Mouse (Mus musculus) v-Abl transformed pro-B cells (cell line): ENCODE measurements around the gene Arpc5l.

Experiments used
- in situ Hi-C, 2 experiments: fragments of 400-800 bp; cut with MboI; formaldehyde crosslinking; loops; one replicate each; pipeline ENCODE4 v1.15.1; 2025; ENCODE audit not compliant: unreplicated experiment in 2 of 2

The Arpc5l gene

DNA sequence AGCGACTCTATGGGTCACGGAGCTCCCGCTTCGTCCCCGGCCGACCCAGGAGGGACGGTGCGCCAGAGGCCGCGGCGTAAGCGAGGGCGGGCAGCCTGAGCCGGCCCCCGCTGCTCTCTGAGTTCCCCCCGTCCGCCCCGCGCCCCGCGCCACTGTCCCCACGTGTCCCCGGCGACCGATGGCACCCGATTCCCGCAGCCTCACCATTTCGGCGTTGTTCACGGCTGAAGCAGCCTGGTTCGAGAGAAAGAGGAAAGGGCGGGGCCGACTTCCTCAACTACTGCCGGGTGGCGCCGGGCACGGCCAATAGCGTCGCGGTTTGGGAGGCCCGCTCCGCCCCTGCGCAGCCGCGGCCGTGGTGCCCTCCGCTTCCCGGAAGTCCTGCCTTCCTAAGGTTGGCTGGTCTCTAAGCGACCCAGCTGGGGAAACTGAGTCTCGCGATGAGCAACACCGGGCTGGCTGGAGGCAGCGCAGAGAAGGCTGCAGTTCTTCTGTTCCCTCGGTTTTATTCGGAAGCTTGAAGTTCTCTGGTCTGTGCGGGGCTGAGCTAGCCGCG, at the start of gene Arpc5l:
Gene Arpc5l (plus strand): TSS at position 469 of the 556 bp plus-strand sequence.
- in situ Hi-C loops: loop anchor here in 1 of 2 experiments (25.0 kb wide), 1 partner anchor 1643 kb away; the partner anchor contains the start of gene Pdcl

DNA sequence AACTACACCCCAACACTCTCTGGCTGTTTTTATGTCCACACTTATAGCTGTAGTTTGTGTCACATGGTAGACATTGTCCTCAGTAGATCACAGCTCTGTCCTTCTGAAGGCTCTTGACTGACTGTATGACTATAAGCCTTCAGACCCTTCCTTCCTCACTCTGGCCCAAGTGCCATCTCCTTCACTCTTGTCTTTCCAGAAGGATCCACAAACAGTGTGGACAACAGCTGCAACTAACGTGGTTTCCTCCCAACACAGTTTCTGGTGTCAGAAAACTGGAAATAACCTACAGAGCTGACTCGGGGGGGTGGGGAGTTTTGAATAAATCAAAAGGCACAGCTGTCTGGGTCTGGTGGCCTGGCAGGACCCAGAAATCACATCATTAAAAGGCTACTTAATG, 49.1 kb upstream of the Arpc5l start:
- in situ Hi-C loops: no loop called here

GRCm38 (mm10) chr2:38957671-38958223, 47.4 kb upstream of the Arpc5l start:
- in situ Hi-C loops: no loop called here

DNA sequence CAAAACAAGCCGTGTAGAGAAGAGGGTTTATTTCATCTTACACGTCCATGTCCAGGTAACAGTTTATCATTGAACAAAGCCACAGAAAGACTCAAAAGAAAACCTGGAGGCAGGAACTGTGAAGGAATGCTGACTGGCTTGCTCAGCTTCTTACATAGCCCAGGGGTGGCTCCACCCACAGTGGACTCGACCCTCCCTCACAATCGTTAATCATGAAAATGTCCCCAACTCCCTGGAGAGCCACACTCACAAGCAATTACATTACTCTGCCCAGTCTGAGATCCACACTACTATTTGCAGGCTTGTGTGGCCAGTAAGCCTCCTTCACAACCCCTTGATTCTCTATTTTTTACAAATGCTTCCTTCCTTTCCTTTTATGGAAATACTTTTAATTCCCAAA, 41.0 kb upstream of the Arpc5l start:
- in situ Hi-C loops: no loop called here

GRCm38 (mm10) chr2:38969650-38970049, 35.5 kb upstream of the Arpc5l start:
- in situ Hi-C loops: no loop called here

DNA sequence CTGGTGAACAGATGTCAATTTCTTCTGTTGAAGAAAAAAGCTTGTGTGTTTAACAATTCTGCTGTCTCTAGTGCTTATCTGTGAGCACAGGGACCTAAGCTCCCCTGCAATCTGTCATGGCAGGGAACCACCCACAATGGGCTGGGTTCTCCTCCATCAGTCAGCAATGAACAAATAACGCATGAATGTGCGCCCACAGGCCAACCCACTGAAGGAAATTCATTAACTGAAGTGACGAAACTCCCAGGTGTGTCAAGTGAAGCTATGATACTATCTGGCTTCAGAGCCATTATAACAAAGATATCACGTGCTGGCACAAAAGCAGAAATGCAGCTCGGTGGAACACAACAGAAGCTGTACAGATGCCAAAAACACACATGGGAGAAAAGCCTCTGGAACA, 35.1 kb upstream of the Arpc5l start:
- in situ Hi-C loops: no loop called here

GRCm38 (mm10) chr2:38973223-38973622, 31.9 kb upstream of the Arpc5l start:
- in situ Hi-C loops: no loop called here

DNA sequence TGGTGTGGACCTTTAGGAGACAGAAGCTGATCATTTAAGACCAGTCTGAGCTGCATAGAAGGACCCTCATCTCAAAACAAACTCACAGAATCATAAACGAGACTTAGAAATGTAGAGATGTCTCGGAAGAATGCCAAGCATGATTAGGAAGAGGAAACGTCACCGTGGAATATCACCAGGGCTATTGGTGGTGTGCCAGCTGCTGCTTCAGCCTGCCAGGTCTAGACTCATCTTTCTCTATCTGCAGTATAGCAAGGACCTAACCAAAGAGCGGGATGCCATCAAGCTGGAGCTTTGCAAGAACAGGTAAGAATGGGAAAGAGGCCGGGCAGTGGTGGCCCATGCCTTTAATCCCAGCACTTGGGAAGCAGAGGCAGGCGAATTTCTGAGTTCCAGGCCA, 31.4 kb upstream of the Arpc5l start:
- in situ Hi-C loops: no loop called here

- in situ Hi-C loops: no loop called here
Measured at GRCm38 (mm10) chr2:38974171-38974570, 31.0 kb upstream of the Arpc5l start.

- in situ Hi-C loops: no loop called here
Measured at GRCm38 (mm10) chr2:38975181-38975580, 30.0 kb upstream of the Arpc5l start.

GRCm38 (mm10) chr2:38975941-38976805, 29.0 kb upstream of the Arpc5l start:
- in situ Hi-C loops: no loop called here

DNA sequence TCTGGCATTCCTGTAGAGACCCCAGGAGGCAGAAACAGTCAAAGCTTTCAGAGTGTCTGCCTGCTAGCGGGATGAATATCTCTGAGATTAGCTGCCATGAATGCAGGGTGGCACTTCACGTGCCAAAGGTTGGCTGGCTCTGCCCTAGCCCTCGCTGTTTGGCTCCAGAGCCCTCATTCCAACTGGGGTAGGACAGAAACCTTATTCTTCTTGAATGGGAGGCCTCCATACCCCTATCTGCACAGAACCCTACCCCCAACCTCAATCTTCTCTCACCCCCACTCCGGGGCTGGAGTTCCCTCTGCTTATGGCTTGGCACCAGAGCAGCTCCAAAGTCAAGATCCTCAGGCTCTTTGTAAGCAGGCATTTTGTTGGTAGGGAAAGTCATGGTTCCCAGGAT, 27.3 kb upstream of the Arpc5l start:
- in situ Hi-C loops: no loop called here

- in situ Hi-C loops: no loop called here
Measured at GRCm38 (mm10) chr2:38983456-38983855, 21.7 kb upstream of the Arpc5l start.

DNA sequence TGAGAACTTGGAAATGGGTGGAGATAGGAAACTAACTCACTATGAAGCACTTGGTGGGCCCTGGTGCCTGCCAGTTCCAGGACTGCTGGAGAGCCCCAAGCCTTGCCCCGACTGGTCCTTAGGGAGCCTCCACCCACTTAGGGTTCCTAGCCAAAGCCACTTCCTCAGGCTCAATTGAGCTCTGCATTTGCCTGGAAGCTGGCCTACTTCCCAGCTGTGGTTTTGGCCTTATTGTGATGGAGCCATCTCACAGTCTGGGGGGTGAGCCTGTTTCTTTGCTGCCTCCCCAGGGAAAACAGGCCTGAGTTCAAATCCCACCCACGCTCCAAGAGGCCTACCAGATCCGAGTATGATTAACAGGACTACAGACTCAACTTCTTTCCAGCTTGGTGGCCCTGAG, 18.6 kb upstream of the Arpc5l start:
- in situ Hi-C loops: no loop called here

GRCm38 (mm10) chr2:38987371-38987770, 17.8 kb upstream of the Arpc5l start:
- in situ Hi-C loops: no loop called here

- in situ Hi-C loops: no loop called here
Measured at GRCm38 (mm10) chr2:38987803-38988510, 17.2 kb upstream of the Arpc5l start.

- in situ Hi-C loops: no loop called here
Measured at GRCm38 (mm10) chr2:38988929-38989328, 16.2 kb upstream of the Arpc5l start.

DNA sequence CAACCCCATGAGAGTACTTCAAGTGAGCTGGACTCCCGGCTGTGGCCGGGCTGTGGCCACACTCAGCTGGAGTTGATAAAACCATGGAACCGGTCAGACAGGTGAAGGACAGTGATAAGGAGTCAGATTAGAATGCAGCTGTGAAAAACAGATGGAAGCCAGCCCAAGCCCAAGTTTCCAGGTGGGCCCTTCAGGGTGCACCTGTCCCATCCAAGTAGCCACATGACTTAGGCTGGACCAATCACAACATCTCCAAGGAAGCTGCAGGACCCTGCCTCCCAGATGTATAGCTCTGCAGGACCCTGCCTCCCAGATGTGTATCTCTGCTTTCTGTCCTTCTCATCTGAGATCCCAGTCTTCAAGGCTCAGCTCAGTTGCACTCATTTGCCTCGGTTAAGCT, 13.1 kb upstream of the Arpc5l start:
- in situ Hi-C loops: loop anchor here (10.0 kb wide), 3 partner anchors 197 to 337 kb away; no protein-coding TSS in a partner anchor

DNA sequence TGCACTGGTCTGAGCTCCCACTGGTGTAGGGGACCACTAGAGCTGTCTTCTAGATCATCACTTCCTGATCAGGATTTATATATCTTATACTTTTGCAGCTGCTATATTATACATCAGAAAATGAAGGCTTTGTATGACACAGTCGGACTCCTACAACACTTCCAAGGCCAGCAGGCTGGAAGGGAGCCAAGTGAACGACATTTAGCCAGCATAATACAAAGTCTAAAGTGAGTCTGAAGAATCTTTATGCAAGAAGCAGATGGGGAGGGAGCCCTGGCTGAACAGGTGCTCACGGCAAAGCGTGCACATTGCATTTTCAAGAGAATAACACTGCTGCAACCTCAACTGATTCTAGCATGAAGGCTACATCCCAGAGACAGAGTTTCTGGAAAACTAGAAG, 12.7 kb upstream of the Arpc5l start:
- in situ Hi-C loops: loop anchor here (10.0 kb wide), 3 partner anchors 198 to 338 kb away; no protein-coding TSS in a partner anchor

DNA sequence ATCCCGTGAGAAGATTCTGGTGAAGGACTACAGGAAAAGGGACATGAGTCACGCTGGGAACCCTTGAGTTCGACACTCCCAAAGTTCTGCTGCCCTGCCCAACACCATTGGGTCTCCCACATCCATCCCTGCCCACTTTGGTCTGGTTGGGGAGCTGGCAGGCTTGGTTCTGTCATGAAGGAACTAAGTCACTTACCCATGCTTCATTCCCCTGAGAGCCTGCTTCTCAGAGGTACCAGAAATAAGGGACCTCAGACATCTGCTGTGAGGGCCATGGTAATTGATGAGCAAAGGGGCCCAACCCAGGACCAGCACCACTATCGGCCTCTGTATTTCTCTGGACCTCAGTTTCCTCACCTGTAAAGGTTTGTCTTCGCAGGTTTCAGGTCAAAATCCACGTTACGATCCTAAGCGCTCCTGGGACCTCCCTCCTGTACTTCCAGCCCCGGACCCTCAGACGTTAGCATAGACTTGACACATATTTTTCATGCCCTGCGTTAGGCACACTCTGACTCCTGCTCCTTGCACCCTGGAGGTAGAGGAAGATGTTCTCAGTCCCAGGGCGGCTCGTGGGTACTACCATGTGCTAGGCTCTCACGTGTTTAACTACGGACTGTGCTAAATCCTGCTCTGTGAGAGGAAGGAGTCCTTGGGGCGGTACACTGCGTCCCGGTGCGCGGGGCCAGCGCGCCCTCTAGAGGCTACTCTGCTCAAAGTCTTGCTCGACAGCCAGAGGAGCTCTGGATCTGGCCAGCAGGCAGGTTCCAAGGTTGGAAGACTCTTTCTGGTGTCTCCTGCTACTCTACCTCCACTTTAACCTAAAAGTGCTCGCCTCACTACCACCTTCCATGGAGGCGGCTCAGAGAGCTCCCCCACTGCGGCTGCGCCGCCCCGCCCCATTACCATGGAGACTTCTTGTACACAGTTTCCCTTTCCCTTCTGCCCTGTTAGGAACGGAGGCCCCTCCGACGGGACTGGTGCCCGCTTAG, 7.5 kb upstream of the Arpc5l start, which contains the start of gene Wdr38:
Gene Wdr38 (plus strand): TSS at position 91 of the 989 bp plus-strand sequence.
- in situ Hi-C loops: loop anchor here (5.0 to 10.0 kb wide), 6 partner anchors 65 to 343 kb away; partner anchors contain the start of genes Nr6a1 (in 1 of the 2) and Olfml2a (in 1 of the 2)
